Mouse (Mus musculus) frontal cortex, postnatal 36 days (tissue): ENCODE results near the gene Rapgef6.

ENCODE experiments used
- DNase-seq, 2 experiments: peaks; one replicate each; pipeline ENCODE4 v3.0.0; 2022; ENCODE audit warnings: low spot score in 2 of 2

The Rapgef6 gene

DNA sequence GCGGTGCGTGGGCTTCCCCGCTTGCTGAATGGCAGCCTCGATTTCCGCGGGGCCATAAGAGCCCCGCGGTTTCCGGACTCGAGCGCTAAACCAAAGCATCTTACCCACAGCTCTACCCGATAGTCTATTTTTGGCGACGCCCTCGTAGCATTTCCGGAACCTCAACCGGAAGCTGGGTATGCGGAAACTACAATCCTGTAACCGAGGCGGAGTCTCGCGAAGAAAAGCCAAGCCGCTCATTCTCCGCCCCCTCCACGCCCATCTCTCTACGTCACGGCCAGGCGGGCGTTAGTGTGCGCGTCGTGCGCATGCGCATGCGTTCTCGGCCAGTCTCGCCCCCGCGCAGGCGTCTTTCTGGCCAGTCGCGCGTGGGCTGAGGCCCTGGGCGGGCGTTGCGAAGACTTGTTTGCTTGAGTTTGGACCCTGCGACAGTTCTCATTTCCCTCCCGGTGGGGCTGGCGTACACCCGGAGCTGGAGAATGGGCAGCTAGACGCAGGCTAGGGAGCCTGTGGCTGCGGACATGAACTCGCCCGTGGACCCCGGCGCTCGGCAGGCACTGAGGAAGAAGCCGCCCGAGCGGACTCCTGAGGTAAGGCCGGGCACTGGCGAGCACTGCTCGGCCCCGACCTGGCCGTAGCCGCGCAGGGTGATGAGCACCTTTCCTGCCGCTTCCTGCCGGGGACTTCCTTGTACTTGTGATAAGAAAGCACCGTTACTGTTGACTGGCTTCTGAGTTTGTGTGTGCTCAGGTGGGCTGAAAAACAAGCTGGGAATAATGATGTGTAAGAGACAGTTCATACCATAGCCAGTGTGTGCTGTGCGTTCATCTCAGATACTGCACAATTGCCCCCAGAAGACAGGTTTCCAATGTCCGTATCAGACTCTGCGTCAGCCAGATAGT lies at the start of gene Rapgef6:
Rapgef6 (plus strand) TSS at position 319 of the 902 bp plus-strand sequence.
- peak; percentile 97 to 98 for DNase-seq

DNA sequence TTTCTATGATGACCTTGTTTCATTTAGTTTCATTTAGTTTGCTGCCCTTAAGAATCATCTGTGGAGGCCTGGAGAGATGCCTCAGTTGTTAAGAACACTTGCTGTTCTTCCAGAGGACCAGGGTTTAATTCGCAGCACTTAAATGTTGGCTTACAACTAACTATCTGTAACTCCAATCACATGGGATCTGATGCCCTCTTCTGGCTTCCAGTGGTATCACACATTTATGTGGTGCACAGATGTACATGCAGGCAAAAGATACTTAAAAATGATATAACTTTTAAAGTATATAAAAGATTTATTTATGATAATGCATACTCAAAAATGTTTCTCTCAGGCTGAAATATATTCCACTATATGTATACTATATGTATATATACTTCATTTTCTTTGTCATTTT lies 44.2 kb upstream of the Rapgef6 start:
- no peak for DNase-seq

DNA sequence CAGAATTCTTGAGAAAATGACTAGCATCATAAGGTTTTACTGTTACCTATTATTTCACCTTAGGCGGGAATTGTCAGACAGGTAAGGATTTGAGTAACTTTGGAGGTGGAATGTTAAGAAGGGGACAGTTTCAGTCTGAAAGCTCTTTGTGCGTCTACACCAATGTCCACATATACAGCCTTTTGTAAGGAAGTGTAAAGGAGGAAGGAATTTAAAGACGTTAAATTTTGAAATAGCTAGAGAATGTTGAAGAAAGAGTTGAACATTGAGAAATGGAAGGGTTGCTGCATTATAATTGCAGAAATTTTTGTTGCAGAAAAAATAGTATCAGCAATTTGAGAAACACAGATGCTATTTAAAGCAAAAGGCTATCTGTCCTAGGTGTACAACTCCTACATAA lies 36.6 kb upstream of the Rapgef6 start:
- no peak for DNase-seq

DNA sequence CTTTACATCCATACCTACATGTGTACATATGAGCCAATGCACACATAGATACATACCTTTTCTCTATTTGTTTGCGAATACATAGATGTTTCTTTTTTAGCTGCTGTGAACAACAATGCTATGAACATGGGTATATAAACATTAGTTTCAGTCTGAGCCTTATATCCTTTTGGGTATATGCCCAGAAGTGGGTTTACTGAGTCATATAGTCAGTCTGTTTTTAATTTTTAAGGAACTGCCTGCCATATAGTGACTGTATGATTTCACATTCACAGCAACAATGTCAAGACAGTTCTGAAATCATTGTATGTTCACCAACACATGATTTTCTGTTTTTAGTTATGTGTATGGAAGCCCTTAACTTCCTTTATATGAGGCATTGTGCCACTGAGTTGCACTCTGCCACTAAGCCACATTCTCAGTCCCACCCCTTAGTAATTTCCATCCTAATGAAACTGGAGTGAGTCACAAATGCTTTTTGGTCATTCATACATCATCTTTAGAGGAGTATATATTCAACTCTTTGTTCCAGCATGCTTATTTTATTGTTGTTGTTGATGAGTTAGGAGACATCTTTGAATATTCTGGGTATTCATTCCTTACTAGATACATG lies 30.6 kb upstream of the Rapgef6 start:
- no peak for DNase-seq

DNA sequence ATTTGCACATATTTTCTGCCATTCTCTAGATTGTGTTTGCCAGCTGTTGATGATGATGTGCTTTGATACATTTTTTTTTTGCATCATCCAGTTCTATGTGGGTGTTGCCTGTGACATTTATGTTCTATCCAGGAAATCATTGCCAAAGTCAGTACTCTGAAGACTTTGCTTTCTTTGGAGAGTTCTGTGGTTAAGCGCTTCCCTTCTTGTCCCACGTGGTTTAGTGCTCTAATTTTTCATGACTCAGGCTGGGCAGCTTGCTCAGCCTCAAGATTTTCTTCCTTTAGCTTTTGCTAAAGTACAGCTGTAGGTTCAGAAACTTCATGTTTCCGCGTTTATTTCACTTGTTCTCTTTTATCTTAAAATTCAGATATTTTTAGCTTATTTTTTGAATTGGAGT lies 30.1 kb upstream of the Rapgef6 start:
- DNase-seq, result no peak

DNA sequence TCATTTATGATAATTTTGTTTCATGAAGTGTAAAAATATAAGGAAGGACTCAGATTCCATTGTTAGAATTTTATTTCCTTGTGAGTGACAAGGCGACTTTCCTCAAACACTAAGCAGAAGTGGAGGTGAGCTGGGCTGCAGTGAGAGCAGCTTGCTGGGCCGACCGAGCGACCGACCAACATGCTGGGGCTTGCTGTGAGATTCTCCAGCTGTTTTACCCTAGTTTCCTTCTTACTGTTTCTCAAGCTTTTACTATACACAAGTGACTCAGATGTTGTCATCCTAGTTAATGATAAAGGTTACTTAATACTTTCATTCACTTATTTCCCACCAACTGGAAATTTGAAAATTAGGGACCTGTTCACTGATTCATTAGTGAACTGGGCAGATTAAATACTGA lies 22.8 kb upstream of the Rapgef6 start:
- no peak for DNase-seq

DNA sequence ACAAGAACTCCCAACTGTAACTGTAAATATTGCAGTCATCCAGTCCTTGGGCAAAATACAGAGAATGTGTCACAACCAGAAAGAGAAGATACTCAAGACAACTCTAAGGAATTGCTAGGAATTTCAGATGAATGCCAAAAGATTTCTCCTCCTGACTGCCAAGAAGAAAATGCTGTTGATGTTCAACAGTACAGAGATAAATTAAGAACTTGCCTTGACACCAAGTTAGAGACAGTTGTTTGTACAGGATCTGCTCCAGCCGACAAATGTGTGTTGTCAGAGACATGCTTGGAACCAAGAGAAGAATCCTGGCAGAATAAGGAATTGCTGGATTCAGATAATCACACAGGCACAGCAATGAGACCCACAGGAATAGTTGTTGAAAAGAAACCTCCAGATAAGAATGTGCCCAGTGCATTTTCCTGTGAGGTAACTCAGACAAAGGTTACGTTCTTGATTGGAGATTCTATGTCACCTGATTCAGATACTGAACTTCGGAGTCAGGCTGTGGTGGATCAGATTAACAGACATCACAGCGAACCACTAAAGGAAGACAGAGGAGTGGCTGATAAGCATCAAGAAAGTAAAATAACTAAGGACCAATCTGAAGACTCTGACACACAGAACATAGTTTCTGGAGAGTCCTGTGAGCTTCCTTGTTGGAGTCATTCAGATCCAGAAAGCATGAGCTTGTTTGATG lies 20.0 kb upstream of the Rapgef6 start:
- DNase-seq, result peak in 1 of 2 experiments; percentile 22

DNA sequence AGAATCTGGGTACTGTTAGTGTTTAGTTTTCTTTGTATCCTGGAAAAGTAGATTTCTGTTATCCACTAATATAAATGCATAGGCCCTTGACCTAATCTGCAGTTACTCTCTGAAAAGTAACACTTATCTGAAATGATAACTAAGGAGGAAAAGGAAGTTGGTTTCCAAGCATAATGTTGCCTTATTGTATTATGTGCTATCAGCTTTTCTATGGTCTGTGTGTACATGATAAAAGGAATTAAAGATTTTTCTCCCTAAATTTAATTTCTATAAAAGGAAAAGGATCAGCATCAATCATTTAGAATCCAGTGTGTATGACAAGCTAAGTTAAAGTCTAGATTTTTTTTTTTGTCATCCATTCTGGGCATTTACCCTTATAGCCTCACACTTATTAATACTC lies 9.1 kb upstream of the Rapgef6 start:
- no peak for DNase-seq

DNA sequence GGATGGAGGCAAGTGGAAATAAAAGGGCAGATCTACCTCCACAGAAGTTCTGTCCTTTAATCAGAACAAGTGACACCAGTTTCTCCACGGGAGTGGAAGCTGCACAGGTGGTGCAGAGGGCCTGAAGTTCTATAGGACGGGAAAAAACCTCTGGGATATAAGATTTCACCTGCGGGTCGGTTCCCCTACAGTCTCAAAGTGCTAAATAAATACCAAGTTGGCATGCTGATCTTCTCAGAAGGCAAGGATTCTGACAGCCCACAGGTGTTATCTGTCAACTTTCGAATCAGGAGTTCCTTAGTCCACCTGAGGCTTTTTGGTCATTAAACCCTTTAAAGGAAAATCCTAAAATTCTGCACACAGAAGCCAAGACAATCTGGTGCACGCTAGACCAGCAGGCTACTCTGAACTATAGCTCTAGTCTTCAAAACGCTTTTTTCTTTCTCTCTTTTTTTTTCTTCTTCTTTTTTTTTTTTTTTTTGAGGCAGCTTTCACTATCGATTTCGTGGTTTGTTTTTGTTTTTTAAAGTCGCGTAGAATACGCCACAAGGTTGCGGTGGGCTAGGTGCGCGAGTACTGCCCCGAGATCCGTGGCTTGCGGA lies 619 bp upstream of the Rapgef6 start:
- DNase-seq, result peak; percentile 16 to 28

DNA sequence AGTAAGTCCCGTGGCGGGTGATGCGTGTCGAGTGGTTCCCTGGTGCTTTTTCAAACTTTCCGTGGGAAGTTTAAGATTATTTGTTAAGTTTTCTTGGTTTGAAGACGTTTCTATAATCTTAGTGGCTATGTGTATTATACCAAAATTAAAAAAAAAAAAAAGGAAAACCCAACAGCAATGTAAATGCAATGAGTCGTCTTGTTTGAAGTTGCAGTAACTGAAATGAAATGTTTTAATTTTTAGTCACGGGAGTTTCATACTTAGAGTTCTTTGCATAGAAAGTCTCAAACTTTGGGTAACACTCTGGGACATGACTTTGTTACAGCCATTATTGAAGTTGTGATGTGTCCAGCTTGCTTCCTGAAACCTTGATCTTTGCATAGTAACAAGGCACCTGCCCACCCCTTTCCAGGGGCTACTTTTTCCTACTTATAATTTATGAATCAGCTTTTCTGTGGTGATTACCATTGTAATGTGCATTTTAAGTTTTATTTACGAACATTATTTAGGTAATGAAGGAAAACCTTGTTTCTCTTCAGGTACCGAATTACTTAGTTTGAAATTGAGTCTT lies 869 bp downstream of the Rapgef6 start:
- no peak for DNase-seq

DNA sequence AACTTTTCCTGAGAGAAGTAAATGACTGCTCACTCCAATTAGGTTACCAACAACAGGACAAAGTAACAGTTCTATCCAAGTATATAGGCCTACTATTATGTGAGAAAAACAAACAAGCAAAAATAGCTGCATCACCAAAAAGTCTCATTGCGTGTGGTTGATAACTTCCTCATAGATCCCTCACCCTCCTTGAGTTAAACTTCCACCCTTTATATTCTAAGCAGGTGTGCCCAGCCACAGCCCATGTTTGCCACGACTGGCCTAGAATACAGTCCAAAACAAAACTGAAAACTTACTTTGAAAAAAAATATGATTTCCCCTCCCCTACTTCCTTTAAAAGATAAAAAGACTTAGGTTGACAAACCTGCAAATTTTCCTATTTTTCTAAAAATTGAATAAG lies 5.4 kb downstream of the Rapgef6 start:
- DNase-seq, result no peak

DNA sequence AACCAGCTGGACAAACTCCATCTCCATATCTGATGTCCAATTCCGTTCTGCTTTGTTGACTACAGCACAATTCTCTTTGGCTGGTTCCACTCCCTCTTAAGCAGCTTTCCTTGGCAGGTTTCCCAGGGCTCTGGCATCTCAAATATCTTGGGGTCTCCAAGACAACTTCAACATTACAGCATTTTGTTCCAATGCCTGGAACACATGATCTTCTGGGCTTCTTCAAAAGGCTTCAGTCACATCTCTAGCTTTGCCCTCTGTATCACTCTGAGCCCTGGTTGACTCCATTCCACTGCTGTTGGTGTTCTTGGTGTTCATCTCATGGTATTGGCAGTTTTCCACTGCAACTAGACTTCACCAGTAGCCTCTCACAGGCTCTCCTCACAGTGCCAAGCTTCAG lies 7.7 kb downstream of the Rapgef6 start:
- DNase-seq, result no peak

DNA sequence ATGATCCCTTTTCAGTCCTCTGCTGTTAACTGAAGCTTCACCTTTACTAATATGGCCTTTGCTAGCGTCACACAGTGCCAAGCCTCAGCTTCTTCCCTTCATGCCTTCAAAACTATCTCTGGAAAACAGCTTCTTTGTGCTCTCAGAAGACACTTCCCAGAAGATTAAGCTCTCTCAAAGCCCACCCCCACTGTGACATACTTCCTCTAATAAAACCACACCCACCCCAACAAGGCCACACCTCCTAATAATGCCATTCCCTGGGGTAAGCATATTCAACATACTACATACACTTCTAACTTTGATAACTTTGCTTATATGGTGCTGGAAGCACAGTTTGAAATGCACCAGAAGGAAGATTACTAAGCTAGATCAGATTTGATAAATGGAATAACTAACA lies 8.3 kb downstream of the Rapgef6 start:
- DNase-seq, result no peak

DNA sequence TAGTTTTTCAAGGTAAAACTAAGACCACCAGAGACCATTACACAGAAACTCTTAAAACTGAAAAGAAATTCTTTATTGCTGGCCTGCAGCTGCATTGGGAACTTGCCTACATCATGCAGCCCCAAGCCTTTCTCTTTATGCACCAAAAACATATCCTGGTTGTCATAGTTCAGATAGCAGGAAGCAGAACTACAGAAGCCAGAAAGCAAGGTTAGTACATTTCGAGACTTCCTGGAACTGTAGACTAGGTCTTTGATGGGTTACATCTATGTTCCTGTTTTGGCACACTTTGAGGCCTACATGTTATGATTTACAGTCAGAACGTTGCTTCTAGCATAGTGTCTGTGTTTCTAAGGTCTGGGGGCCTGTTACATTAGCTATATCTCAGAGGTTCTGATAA lies 11.2 kb downstream of the Rapgef6 start:
- DNase-seq, result no peak

DNA sequence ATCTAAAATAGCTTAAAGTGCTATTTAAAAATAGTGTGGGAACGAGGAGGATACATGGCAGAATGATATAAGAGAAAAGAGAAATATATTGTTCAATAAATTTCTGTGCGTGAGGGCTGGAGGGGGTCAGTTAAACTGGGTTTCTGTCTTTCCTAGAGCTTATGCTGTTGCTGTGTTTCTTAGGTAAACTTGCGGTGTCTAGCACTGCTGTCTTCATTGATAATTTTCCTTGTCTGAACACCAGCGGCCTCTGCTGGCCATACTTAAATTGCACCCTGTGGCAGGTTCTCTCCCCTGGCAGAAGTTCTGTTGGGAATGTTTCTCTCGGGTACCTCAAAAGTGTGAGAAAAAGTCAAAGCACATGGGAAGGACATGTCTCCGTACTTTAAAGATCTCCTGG lies 12.2 kb downstream of the Rapgef6 start:
- peak; percentile 72 to 76 for DNase-seq

DNA sequence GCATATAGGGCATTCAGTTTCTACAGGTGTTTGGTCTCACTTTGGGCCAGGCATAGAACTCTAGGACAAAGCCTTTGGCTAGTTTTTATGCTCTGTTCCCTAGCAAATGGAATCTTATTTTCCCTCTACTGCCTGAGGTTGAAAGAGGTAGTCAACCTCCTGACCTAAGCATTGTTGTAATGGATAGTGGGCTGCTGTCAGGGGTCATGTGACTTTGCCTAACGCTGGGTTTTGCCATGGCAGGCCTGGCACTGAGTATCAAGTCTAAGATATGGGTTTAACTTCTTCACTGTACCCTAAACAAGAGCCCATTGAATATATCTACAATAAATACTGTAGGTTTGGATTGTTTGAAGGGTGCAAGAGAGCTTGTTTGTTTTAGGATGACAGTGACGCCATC lies 16.4 kb downstream of the Rapgef6 start:
- DNase-seq, result no peak

DNA sequence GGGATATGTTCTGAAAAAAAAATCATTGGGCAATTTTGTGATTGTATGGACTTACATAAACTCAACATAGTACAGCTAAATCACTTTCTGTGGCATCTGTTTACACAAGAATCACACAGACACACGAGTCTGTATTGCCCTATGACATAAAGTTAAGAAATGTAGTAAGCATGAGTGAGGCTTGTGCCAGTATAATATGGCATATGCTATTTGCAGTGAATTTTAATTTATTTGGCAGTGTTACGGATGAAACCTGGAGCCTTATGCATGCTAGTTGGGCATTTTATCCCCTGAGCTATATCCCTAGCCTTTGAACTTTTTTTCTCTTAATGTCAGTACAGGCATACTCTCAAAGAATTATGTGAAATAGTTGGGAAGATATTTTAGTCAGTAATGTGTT lies 16.8 kb downstream of the Rapgef6 start:
- DNase-seq, result no peak

DNA sequence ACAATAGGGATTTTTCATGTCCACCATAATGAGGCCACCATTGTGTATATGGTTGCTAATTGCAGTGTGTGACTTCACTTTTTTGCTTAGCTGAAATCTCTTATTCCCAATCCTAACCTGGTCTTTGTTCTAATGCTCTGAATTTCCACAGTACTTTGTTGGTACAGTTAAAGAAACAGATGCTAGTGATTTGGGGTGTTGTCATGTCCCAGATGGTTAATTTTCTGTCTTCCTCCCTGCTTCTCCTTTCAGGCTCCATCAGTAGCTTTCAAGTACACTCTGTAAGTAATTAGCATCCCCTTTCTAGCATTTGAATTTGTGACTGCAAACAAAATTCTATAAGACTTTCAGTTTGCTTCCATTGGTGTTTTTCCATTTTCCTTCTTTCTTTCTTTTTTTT lies 17.7 kb downstream of the Rapgef6 start:
- no peak for DNase-seq

DNA sequence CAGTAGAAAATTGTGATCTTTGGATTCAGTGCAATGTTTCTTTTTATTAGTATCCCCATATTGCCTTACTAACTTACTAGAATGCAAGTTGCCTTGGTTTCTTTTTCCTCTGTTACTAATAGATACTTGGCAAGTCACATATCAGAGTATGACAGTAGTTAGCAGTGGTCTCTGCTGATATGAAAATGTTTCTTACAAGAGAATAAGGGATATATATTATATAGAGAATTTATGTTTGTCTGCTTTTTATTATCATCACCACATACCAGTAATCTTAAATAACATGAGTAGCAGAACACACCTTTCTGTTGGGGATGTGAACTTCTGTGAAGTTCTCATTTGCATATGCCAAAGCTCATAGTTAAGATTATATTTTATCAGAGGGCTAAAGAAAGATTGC lies 19.8 kb downstream of the Rapgef6 start:
- DNase-seq, result no peak

DNA sequence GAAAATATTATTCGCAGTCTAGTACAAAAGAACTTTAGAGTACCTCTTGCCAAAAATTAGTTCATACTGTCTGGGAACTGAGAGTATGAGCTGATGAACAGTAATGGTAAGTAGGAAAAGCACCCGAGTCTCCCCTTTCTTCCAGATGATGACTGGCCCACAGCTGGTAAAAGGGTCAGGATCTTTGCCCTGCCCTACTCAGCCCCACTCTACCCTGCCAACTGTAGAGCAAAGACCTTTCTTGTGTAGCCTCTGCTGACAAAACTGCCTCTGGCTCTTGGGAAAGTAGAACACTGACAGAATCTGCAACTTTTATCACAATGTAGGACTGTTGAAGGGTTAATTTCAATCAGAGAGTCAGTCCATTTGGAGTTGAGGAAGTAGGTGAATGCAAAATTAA lies 32.3 kb downstream of the Rapgef6 start:
- DNase-seq, result no peak

DNA sequence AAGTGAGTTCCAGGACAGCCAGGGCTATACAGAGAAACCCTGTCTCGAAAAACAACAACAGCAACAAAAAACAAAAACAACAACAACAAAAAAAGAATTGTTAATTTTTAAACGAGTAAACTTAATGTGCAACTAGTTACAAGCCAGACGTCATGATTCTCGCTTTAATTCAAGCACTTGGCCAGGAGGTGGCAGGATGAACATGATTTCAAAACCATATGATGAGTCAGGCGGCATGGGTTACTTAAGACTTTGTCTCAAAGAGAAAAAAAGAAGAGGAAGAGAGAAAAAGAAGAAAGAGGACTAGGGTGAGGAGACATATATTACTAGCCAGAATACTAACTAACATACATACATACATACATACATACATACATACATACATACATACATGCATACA lies 40.1 kb downstream of the Rapgef6 start:
- DNase-seq, result peak; percentile 12 to 52

DNA sequence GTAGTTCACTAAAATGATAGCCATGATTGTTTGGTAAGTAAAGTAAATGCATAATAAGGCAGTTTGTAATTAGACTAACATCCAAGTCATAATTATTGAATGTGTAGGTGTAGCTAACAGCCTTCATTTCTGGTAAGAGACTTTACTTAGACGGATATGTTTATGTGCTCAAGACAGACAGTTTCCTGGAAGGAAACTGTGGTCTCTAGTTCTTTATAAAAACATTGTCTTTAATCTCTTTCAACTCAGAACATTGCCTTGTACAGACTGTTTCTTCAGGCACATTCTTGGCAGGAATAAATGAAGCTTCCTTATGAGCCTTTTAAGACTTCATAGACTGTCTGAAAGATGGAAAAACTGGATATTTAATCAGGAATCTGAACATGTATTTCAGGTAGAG lies 45.3 kb downstream of the Rapgef6 start:
- no peak for DNase-seq
